In genomic region chr17:26587961-26588487, GRCm38 (mm10) we compare ENCODE assay signal across 25 mouse cellular contexts.
"Had no signal": no experiment of that assay in that cellular context is flagged by ENCODE, and none has a peak within 500 bp of the region (broad histone marks: within the 10 kb centered on the region; RNA-seq: fewer than 3 reads in every experiment).

No protein-coding gene starts in this region.

- ATAC-seq: hindbrain, postnatal 0 days; intestine, embryonic 16.5 days; liver, postnatal 0 days had no signal

- H3K4me2 ChIP-seq: heart, embryonic 11.5 days; heart, embryonic 13.5 days; hindbrain, embryonic 13.5 days; hindbrain, embryonic 15.5 days; kidney, embryonic 15.5 days; liver, embryonic 11.5 days; liver, embryonic 13.5 days; liver, embryonic 15.5 days had no signal

- DNase-seq: gastrocnemius, postnatal 14 days; gastrocnemius, postnatal 36 days; heart, adult 18-20 months; heart, postnatal 10 days; kidney, adult 11 months; kidney, adult 2 months; kidney, adult 9 months; kidney, postnatal 14 days; kidney, postnatal 36 days; layer of hippocampus, adult 9-11 months; layer of hippocampus, postnatal 36 days; liver; liver, embryonic 13.5 days; liver, postnatal 0 days; lung, adult 2 months had no signal

- H3K27ac ChIP-seq: heart, embryonic 13.5 days; hindbrain, embryonic 13.5 days; hindbrain, embryonic 15.5 days; hindbrain, postnatal 0 days; kidney, embryonic 15.5 days; kidney, postnatal 0 days; liver, embryonic 13.5 days; liver, embryonic 15.5 days had no signal

- H3K27me3 ChIP-seq: heart, embryonic 13.5 days; hindbrain, embryonic 13.5 days; hindbrain, embryonic 15.5 days; kidney, embryonic 15.5 days; liver, embryonic 13.5 days; liver, embryonic 15.5 days had no signal

- H3K4me3 ChIP-seq: heart, embryonic 13.5 days; hindbrain, embryonic 13.5 days; hindbrain, embryonic 15.5 days; kidney, embryonic 15.5 days; liver, embryonic 13.5 days; liver, embryonic 15.5 days had no signal

- H3K9me3 ChIP-seq: heart, embryonic 13.5 days; hindbrain, embryonic 13.5 days; hindbrain, embryonic 15.5 days; kidney, embryonic 15.5 days; liver, embryonic 13.5 days; liver, embryonic 15.5 days had no signal

- H3K36me3 ChIP-seq: liver, embryonic 15.5 days had no signal

- H3K9ac ChIP-seq: heart, embryonic 13.5 days; hindbrain, embryonic 13.5 days; hindbrain, embryonic 15.5 days; kidney, embryonic 15.5 days; liver, embryonic 13.5 days; liver, embryonic 15.5 days; liver, postnatal 0 days had no signal
